Mouse (Mus musculus): Measurements from ENCODE around the gene Cenps. TPM values are rescaled to one million over a fixed set of nuclear protein-coding genes. Genes with fewer than 3 reads are reported as not detected.

Gene Cenps
- 53.7 and 54.1 TPM in 2 replicates for polyA plus RNA-seq (2014; fragmentation: Nextera tagmentation; extraction: Ambion mirVana)

DNA sequence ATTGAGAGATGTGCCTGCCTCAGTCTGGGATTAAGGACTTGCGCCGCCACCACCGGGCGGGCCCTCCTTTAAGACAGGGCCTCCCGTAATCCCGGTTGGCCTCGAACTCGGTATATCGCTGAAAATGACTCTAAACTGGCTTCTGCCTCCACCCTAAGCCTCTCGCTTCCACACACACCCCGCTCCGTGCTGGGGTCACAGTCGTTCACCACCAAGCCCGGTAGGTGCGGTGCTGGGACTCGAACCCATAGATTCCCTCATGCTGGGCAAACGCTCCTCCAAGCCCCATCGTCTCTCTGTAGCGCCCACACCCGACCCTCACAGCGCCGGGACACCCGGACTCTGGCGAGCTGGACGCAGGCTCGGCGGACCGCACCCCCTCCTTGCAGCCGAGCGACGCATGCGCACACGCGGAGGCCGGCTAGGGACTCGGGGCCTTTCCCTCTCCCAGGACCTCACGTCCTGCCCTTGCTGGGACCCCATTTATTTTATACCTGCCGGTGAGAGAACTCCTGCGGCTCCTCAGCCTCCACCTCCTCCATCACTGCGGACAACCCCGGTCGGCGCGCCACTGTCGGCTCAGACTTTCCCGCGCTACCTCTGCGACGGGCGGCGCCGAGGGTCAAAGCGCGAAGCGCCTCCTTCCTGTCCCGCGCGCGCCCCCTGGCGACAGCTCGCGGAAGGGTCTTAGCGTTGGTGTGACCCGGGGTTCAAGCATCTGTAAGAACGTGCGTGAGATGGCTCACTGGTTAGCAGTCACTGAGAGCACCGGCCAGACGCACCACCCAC lies at the start of gene Cenps:
Gene Cenps (minus strand): TSS at position 648 of the 789 bp plus-strand sequence.
- Histone ChIP-seq H3K27ac (replicated peaks; ENCODE audit: low read depth, low read length) (peak within 1 kb of the TSS; percentile 90), H3K9me3 (ENCODE audit: control insufficient read depth, low read length) (no peaks in the 10 kb centered on the region), H3K4me3 (ENCODE audit: low read depth, low read length) (peak within 1 kb of the TSS; percentile 58), H3K27me3 (ENCODE audit: control insufficient read depth, insufficient read depth, low read length) (no peaks in the 10 kb centered on the region), H3K4me2 (ENCODE audit: low read depth, severe bottlenecking) (peak within 1 kb of the TSS; percentile 60), H3K9ac (ENCODE audit: low read length) (peak within 1 kb of the TSS; percentile 74), H3K4me1 (ENCODE audit: control insufficient read depth, insufficient read depth, low read length) (peaks cover 4% of the 10 kb centered on the region), H3K36me3 (ENCODE audit: control insufficient read depth, insufficient read depth, low read length) (no peaks in the 10 kb centered on the region)
- peak; percentile 91 for ATAC-seq (ENCODE audit: insufficient number of reproducible peaks, low FRiP score, low TSS enrichment, low read depth)
- DNase-seq (ENCODE audit: low spot score), result peak; percentile 99
- 1% methylated on average over 68 of the region's 68 CpGs for WGBS

DNA sequence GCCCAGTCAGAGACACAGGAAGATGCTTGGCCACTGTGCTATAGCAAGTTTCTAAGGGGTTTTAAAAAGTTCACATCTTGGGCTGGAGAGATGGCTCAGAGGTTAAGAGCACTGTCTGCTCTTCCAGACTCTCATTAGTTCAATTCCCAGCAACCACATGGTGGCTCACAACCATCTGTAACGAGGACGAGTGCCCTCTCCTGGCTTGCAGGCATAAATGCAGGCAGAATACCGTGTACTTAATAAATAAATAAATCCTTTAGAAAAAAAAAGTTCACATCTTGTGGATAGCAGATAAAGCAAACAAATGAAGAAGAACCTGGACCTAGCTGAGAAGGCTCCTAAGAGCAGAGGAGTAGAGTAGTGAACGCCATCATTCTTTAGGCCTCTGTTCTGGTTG lies 45.3 kb upstream of the Cenps start:
- H3K4me3 ChIP-seq (ENCODE audit: low read depth, low read length), result no peak overlapping the region
- no peak overlapping the region for H3K9ac ChIP-seq (ENCODE audit: low read length)
- peak; percentile 32 for DNase-seq (ENCODE audit: low spot score)
- H3K4me1 ChIP-seq (ENCODE audit: control insufficient read depth, insufficient read depth, low read length), result no peaks in the 10 kb centered on the region
- peaks cover 10% of the 10 kb centered on the region; the same call in 1 of the 2 replicates for H3K36me3 ChIP-seq (ENCODE audit: control insufficient read depth, insufficient read depth, low read length)
- no peak overlapping the region for H3K4me2 ChIP-seq (ENCODE audit: low read depth, severe bottlenecking)
- ATAC-seq (ENCODE audit: insufficient number of reproducible peaks, low FRiP score, low TSS enrichment, low read depth), result no peak
- H3K9me3 ChIP-seq (ENCODE audit: control insufficient read depth, low read length), result no peaks in the 10 kb centered on the region
- 58% methylated on average over 4 of the region's 4 CpGs for WGBS
- H3K27me3 ChIP-seq (ENCODE audit: control insufficient read depth, insufficient read depth, low read length), result no peaks in the 10 kb centered on the region
- H3K27ac ChIP-seq (replicated peaks; ENCODE audit: low read depth, low read length), result no peak overlapping the region

DNA sequence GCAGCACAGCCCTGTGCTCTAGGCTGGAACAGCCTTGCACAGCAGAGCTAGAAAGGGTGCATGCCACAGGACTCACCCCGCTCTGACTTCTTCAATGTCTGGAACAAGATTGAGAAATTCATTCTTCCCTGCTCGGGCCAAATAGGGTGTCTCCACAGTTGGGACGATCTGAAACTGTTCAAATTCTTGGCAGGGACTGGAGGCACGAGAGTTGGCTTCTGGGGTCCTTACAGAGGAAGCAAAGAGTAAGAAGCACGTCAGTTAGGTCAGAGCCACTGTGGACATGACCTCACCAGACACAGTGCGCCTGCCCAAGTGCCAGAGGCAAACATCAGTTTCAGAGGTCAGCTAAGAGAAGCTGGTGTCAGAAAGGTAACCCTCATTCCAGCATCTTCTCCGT lies 44.8 kb upstream of the Cenps start:
- no peaks in the 10 kb centered on the region for H3K4me1 ChIP-seq (ENCODE audit: control insufficient read depth, insufficient read depth, low read length)
- 92% methylated on average over 7 of the region's 7 CpGs for WGBS
- no peak overlapping the region for H3K4me2 ChIP-seq (ENCODE audit: low read depth, severe bottlenecking)
- H3K36me3 ChIP-seq (ENCODE audit: control insufficient read depth, insufficient read depth, low read length), result peaks cover 10% of the 10 kb centered on the region; the same call in 1 of the 2 replicates
- no peak overlapping the region for H3K9ac ChIP-seq (ENCODE audit: low read length)
- H3K4me3 ChIP-seq (ENCODE audit: low read depth, low read length), result no peak overlapping the region
- no peak overlapping the region for H3K27ac ChIP-seq (replicated peaks; ENCODE audit: low read depth, low read length)
- no peaks in the 10 kb centered on the region for H3K27me3 ChIP-seq (ENCODE audit: control insufficient read depth, insufficient read depth, low read length)
- DNase-seq (ENCODE audit: low spot score), result no peak
- no peaks in the 10 kb centered on the region for H3K9me3 ChIP-seq (ENCODE audit: control insufficient read depth, low read length)
- no peak for ATAC-seq (ENCODE audit: insufficient number of reproducible peaks, low FRiP score, low TSS enrichment, low read depth)

DNA sequence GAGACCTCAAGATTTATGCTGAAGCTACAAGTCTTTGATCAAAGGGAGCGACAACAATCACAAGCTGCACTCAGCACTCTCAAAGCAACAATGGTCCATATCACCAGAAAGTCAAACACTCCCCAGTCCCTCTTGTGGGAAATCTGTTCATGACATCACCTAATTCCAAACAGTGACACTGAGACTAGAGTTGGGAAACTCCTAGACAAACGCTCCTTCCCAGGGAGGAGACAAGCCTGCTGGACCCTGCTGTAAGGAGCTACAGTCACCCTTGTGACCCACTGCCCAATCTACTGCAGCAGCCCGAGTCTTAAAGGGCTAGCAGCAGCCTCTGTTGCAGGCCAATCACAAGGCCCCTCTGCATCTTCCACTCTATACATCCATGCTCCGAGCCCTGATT lies 42.1 kb upstream of the Cenps start:
- Histone ChIP-seq H3K9ac (ENCODE audit: low read length) (no peak overlapping the region), H3K4me2 (ENCODE audit: low read depth, severe bottlenecking) (no peak overlapping the region), H3K9me3 (ENCODE audit: control insufficient read depth, low read length) (no peaks in the 10 kb centered on the region), H3K4me3 (ENCODE audit: low read depth, low read length) (no peak overlapping the region), H3K27ac (replicated peaks; ENCODE audit: low read depth, low read length) (no peak overlapping the region), H3K27me3 (ENCODE audit: control insufficient read depth, insufficient read depth, low read length) (no peaks in the 10 kb centered on the region), H3K4me1 (ENCODE audit: control insufficient read depth, insufficient read depth, low read length) (no peaks in the 10 kb centered on the region), H3K36me3 (ENCODE audit: control insufficient read depth, insufficient read depth, low read length) (peaks cover 8% of the 10 kb centered on the region; the same call in 1 of the 2 replicates)
- no peak for DNase-seq (ENCODE audit: low spot score)
- 57% methylated on average over 4 of the region's 4 CpGs for WGBS
- no peak for ATAC-seq (ENCODE audit: insufficient number of reproducible peaks, low FRiP score, low TSS enrichment, low read depth)

DNA sequence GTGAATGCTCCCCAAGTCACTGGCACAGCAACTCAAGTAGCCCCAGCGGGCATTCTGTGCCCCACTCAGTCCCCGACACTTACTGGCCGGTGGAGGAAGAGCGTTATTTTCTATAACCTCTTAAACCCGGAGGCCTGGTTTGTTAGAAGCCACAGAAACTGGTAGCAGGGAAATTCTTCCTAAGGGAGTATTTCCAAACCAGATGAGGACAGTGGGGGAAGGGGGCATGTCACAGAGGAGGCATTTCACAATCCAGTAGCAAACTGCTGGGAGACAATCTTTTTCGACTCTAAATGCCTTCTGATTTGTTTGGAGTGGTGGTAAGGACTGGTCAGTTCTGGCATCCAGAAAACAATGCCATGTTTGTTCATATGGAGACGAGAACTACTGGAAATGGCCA lies 41.7 kb upstream of the Cenps start:
- 89% methylated on average over 7 of the region's 7 CpGs for WGBS
- H3K9me3 ChIP-seq (ENCODE audit: control insufficient read depth, low read length), result no peaks in the 10 kb centered on the region
- H3K27me3 ChIP-seq (ENCODE audit: control insufficient read depth, insufficient read depth, low read length), result no peaks in the 10 kb centered on the region
- H3K27ac ChIP-seq (replicated peaks; ENCODE audit: low read depth, low read length), result no peak overlapping the region
- no peak for DNase-seq (ENCODE audit: low spot score)
- H3K4me2 ChIP-seq (ENCODE audit: low read depth, severe bottlenecking), result no peak overlapping the region
- no peak overlapping the region for H3K9ac ChIP-seq (ENCODE audit: low read length)
- peaks cover 8% of the 10 kb centered on the region; the same call in 1 of the 2 replicates for H3K36me3 ChIP-seq (ENCODE audit: control insufficient read depth, insufficient read depth, low read length)
- H3K4me1 ChIP-seq (ENCODE audit: control insufficient read depth, insufficient read depth, low read length), result no peaks in the 10 kb centered on the region
- no peak overlapping the region for H3K4me3 ChIP-seq (ENCODE audit: low read depth, low read length)
- ATAC-seq (ENCODE audit: insufficient number of reproducible peaks, low FRiP score, low TSS enrichment, low read depth), result no peak

DNA sequence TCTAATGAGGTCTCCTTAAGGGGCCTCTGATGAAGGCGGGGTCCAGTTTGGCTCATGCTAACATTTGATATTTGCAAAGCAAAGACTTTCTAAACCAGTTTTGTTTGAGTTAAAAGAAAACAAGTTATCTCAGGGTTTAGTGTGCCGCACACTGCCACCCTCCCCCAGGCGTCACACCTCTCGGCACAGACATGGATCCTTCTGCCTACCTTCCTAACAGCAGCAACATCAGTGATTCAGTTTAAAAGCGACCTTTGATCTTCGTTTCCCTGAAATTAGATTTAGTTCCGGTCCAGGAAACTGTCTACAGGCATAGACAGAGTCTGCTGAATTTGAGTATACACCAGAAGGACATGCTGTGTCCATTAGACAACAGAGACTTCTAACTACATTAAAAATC lies 40.9 kb upstream of the Cenps start:
- no peaks in the 10 kb centered on the region for H3K9me3 ChIP-seq (ENCODE audit: control insufficient read depth, low read length)
- ATAC-seq (ENCODE audit: insufficient number of reproducible peaks, low FRiP score, low TSS enrichment, low read depth) (no peak), DNase-seq (ENCODE audit: low spot score) (no peak)
- H3K27ac ChIP-seq (replicated peaks; ENCODE audit: low read depth, low read length), result no peak overlapping the region
- 69% methylated on average over 7 of the region's 7 CpGs for WGBS
- peaks cover 8% of the 10 kb centered on the region; the same call in 1 of the 2 replicates for H3K36me3 ChIP-seq (ENCODE audit: control insufficient read depth, insufficient read depth, low read length)
- H3K4me3 ChIP-seq (ENCODE audit: low read depth, low read length), result no peak overlapping the region
- H3K27me3 ChIP-seq (ENCODE audit: control insufficient read depth, insufficient read depth, low read length), result no peaks in the 10 kb centered on the region
- H3K4me2 ChIP-seq (ENCODE audit: low read depth, severe bottlenecking), result no peak overlapping the region
- H3K9ac ChIP-seq (ENCODE audit: low read length), result no peak overlapping the region
- no peaks in the 10 kb centered on the region for H3K4me1 ChIP-seq (ENCODE audit: control insufficient read depth, insufficient read depth, low read length)

DNA sequence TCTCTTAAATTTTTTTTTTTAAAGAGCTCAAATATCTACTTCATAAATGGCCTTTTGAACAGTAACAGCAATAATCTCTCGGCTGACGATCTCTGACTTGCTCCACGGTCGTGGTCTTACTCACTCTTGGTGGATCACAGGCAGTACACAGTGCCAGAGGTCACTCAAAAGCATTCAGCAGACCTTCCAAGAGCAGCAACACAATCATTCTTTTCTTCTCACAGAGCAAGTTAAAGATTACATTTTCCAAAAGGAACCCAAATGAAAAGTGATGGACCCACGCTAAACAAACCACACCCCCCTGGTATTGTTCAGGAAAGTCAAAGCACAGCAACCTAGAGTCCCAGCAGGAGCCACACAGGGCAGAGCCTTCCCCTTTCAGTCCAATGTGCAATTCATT lies 39.6 kb upstream of the Cenps start:
- 83% methylated on average over 5 of the region's 5 CpGs for WGBS
- H3K4me3 ChIP-seq (ENCODE audit: low read depth, low read length), result no peak overlapping the region
- H3K27ac ChIP-seq (replicated peaks; ENCODE audit: low read depth, low read length), result no peak overlapping the region
- H3K4me1 ChIP-seq (ENCODE audit: control insufficient read depth, insufficient read depth, low read length), result no peaks in the 10 kb centered on the region
- DNase-seq (ENCODE audit: low spot score) (no peak), ATAC-seq (ENCODE audit: insufficient number of reproducible peaks, low FRiP score, low TSS enrichment, low read depth) (no peak)
- peaks cover 4% of the 10 kb centered on the region; the same call in 1 of the 2 replicates for H3K36me3 ChIP-seq (ENCODE audit: control insufficient read depth, insufficient read depth, low read length)
- no peaks in the 10 kb centered on the region for H3K9me3 ChIP-seq (ENCODE audit: control insufficient read depth, low read length)
- H3K27me3 ChIP-seq (ENCODE audit: control insufficient read depth, insufficient read depth, low read length), result no peaks in the 10 kb centered on the region
- H3K9ac ChIP-seq (ENCODE audit: low read length), result no peak overlapping the region
- H3K4me2 ChIP-seq (ENCODE audit: low read depth, severe bottlenecking), result no peak overlapping the region

DNA sequence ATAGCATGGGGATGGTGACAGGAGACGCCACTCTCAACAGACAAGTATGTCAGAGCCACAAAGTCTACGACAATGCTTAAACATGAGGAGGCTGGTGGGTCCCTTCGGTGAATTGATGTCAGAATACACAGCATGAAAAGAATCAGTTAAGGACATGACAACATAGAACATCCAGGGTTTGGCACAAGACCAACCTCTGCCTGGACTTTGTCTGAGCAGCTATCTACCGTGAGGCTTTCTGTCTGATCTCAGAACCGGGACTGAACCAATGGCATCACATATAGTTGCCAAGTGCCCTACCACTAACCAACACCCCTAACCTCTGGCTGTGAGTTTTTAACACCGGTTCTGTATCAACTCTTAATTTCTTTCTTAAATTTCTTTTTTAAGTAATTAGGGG lies 39.2 kb upstream of the Cenps start:
- Histone ChIP-seq H3K4me3 (ENCODE audit: low read depth, low read length) (no peak overlapping the region), H3K27ac (replicated peaks; ENCODE audit: low read depth, low read length) (no peak overlapping the region), H3K27me3 (ENCODE audit: control insufficient read depth, insufficient read depth, low read length) (no peaks in the 10 kb centered on the region), H3K4me1 (ENCODE audit: control insufficient read depth, insufficient read depth, low read length) (no peaks in the 10 kb centered on the region), H3K36me3 (ENCODE audit: control insufficient read depth, insufficient read depth, low read length) (peaks cover 4% of the 10 kb centered on the region; the same call in 1 of the 2 replicates), H3K9ac (ENCODE audit: low read length) (no peak overlapping the region), H3K9me3 (ENCODE audit: control insufficient read depth, low read length) (no peaks in the 10 kb centered on the region), H3K4me2 (ENCODE audit: low read depth, severe bottlenecking) (no peak overlapping the region)
- no peak for DNase-seq (ENCODE audit: low spot score)
- 93% methylated on average over 6 of the region's 6 CpGs for WGBS
- no peak for ATAC-seq (ENCODE audit: insufficient number of reproducible peaks, low FRiP score, low TSS enrichment, low read depth)

Measured in limb, embryonic 11.5 days (tissue).